Mouse (Mus musculus): ENCODE results near the gene Fau. TPM values are rescaled to one million over a fixed set of nuclear protein-coding genes. Genes with fewer than 3 reads are reported as not detected.
A peak's percentile ranks its signal among the peaks of the same experiment; 100 is the strongest.

The Fau gene
- total and polyA plus RNA-seq, 3 experiments = 2,413 to 2,967 TPM; not detected in 1

DNA sequence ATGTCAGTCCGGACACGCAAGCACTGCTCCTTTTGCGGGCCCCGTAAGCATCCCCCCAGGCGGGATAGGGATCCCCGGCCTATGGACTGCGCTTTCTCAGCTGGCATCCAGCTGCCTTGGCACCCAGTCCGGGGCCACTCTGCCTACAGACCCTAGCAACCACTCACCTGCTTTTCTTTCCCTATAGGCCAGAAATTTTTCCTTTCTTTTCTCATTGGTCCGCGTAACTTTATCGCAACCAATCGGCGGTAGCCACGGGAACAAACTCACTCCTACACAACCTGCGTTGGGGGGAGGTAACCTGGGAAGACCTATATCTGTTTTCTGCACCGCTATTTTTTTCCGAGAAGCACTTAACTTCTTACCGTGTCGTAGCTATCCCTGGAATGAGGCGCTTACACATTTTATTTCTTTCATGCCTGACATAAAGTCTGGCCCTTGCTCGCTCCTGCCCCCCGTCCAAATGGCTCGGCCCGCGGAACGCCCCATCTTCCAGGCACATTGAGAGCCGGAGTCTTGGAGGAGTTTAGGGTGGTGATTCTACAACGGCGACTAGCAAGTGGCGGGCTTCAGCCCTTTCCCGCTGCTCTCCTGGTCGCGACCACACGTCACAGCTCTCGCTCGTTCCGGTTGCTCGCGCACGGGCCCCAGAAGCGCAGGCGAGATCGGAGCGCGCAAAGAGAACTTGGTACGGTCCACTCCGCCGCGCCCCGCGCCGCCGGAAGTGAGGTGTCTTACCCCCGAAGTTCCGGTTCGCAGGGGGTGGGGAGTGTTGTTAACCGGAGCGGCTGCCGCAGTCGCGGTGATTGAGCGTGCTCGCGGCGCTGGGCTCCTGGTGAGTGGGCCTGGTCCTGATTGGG lies 11.1 kb upstream of the Fau start, which contains the start of gene Syvn1 (continued):
- TF ChIP-seq MAZ (IDR thresholded peaks at IDR 0.05; ENCODE audit: low read depth, low read length) (peak; percentile 92), ZC3H11A (IDR thresholded peaks at IDR 0.05; ENCODE audit: low read depth, low read length) (no peak), USF1 (IDR thresholded peaks at IDR 0.05; ENCODE audit: low read depth, low read length) (no peak; the same call in 1 of the 2 replicates), GABPA (IDR thresholded peaks at IDR 0.05; ENCODE audit: low read depth, low read length) (no peak)

DNA sequence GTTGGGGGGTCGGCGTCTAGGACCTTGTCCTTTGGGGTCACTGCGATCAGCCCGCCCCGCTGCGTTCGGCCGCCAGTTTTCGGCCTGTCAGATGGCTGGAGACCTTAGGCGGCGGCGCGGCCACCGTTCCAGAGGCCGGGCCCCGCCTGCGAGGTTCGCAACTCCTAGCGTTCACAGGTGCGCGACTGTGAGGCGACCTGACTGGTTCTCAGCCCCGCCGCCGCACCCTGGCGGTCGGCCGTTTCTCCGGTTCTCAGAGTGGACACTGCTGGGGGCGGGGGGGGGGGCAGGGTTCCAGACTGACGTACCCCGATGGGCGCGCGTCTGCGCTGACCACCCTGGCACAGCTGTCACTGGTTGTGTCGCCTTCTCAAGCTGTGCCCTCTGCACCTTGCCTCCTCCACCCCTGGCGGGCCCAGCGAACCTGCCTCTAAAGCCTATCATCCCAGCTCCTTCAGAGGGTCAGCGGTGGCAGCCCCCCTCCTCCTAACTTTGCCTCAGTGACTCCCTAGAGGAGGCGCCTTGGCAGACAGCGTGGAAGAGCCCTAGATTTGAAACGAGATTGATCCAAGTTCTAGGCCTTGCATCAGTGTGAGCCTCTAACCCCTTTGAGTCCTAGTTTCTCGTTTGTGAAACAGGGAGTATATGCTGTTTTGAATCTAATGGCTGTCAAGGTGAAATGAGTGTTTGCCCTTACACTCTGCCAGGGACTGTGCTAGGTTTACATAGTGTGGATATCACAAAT lies 10.3 kb upstream of the Fau start:
- peak overlapping the region; percentile 61 to 81 for H3K4me3 ChIP-seq (ENCODE audit: control insufficient read depth in 1 of 2, insufficient read depth in 1 of 2, low read depth in 2 of 2, low read length in 2 of 2)
- peak overlapping the region; percentile 90 for H3K27ac ChIP-seq (ENCODE audit: control insufficient read depth, low read depth, low read length)
- H3K79me2 ChIP-seq (ENCODE audit: control insufficient read depth, insufficient read depth, low read length, poor library complexity) = peaks cover 23% of the 10 kb centered on the region
- H3K9me3 ChIP-seq (replicated peaks; ENCODE audit: insufficient read depth, low read length) = no peaks in the 10 kb centered on the region
- H3K36me3 ChIP-seq (ENCODE audit: control insufficient read depth in 1 of 2, insufficient read depth in 2 of 2, low read length in 2 of 2) = peaks cover 5 to 12% of the 10 kb centered on the region in 2 experiments; a peak in 2 of 4 replicates
- peak overlapping the region; percentile 73 for H3K9ac ChIP-seq (ENCODE audit: control insufficient read depth, low read depth, low read length, poor library complexity, severe bottlenecking)
- H3K4me1 ChIP-seq (ENCODE audit: control insufficient read depth in 1 of 2, insufficient read depth in 2 of 2, low read length in 2 of 2) = peaks cover 3 to 23% of the 10 kb centered on the region in 2 experiments; a peak in 3 of 4 replicates
- DNase-seq (ENCODE audit: low read depth, low spot score) = peak; percentile 37
- no peaks in the 10 kb centered on the region for H3K27me3 ChIP-seq (ENCODE audit: control insufficient read depth in 1 of 2, insufficient read depth in 2 of 2, low read length in 2 of 2)
- TF ChIP-seq RAD21 (IDR thresholded peaks at IDR 0.05; ENCODE audit: low read depth, low read length) = no peak
- no peak for TF ChIP-seq HCFC1 (IDR thresholded peaks at IDR 0.05; ENCODE audit: low read depth, low read length)
- no peak for TF ChIP-seq ZKSCAN1 (IDR thresholded peaks at IDR 0.05; ENCODE audit: low read depth, low read length)
- no peak for TF ChIP-seq E2F4 (IDR thresholded peaks at IDR 0.05; ENCODE audit: borderline replicate concordance, low read depth, low read length)
- peak; percentile 45; the same call in 1 of the 2 replicates for TF ChIP-seq POLR2AphosphoS2 (IDR thresholded peaks at IDR 0.05; ENCODE audit: low read length)
- no peak for TF ChIP-seq ZNF384 (IDR thresholded peaks at IDR 0.05; ENCODE audit: low read depth, low read length)
- TF ChIP-seq MEF2A (IDR thresholded peaks at IDR 0.05; ENCODE audit: extremely low read depth, insufficient replicate concordance, low read depth, low read length, poor library complexity, severe bottlenecking) = no peak
- TF ChIP-seq MAX (IDR thresholded peaks at IDR 0.05; ENCODE audit: low read length) = 0 out of 2 replicates have a peak, but pooled peaks have one; percentile 14
- TF ChIP-seq MYC (IDR thresholded peaks at IDR 0.05; ENCODE audit: low read depth, low read length) = no peak

DNA sequence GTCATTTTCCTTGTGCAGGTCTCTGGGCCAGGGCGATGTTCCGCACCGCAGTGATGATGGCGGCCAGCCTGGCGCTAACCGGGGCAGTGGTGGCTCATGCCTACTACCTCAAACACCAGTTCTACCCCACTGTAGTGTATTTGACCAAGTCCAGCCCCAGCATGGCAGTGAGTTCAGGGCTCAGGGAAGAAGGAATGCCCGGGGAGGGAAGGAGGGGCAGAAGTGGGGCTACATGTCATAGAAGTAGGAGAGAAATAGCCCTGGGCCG lies 9.8 kb upstream of the Fau start:
- peaks cover 23% of the 10 kb centered on the region for H3K79me2 ChIP-seq (ENCODE audit: control insufficient read depth, insufficient read depth, low read length, poor library complexity)

More for the DNA sequence above, 9.8 kb upstream of the Fau start:
- Histone ChIP-seq H3K9ac (ENCODE audit: control insufficient read depth, low read depth, low read length, poor library complexity, severe bottlenecking) (peak overlapping the region; percentile 73), H3K27ac (ENCODE audit: control insufficient read depth, low read depth, low read length) (peak overlapping the region; percentile 90), H3K9me3 (replicated peaks; ENCODE audit: insufficient read depth, low read length) (no peaks in the 10 kb centered on the region), H3K36me3 (ENCODE audit: control insufficient read depth in 1 of 2, insufficient read depth in 2 of 2, low read length in 2 of 2) (peaks cover 5 to 12% of the 10 kb centered on the region in 2 experiments; a peak in 2 of 4 replicates), H3K4me1 (ENCODE audit: control insufficient read depth in 1 of 2, insufficient read depth in 2 of 2, low read length in 2 of 2) (peaks cover 3 to 23% of the 10 kb centered on the region in 2 experiments; a peak in 3 of 4 replicates), H3K27me3 (ENCODE audit: control insufficient read depth in 1 of 2, insufficient read depth in 2 of 2, low read length in 2 of 2) (no peaks in the 10 kb centered on the region), H3K4me3 (ENCODE audit: control insufficient read depth in 1 of 2, insufficient read depth in 1 of 2, low read depth in 2 of 2, low read length in 2 of 2) (peak overlapping the region; percentile 61 to 81)
- TF ChIP-seq CHD1 (IDR thresholded peaks at IDR 0.05; ENCODE audit: low read depth, low read length) (no peak), BHLHE40 (IDR thresholded peaks at IDR 0.05; ENCODE audit: borderline replicate concordance, low read depth, low read length) (no peak), RAD21 (IDR thresholded peaks at IDR 0.05; ENCODE audit: low read depth, low read length) (no peak), CHD2 (IDR thresholded peaks at IDR 0.05; ENCODE audit: low read length) (no peak)
- DNase-seq (ENCODE audit: low read depth, low spot score) = no peak
